Mouse (Mus musculus): ENCODE results near the gene Nop2. TPM values are rescaled to one million over a fixed set of nuclear protein-coding genes. Genes with fewer than 3 reads are reported as not detected.

The Nop2 gene
- polyA plus RNA-seq, 1 experiment from 2014 or later = 56.6 TPM

DNA sequence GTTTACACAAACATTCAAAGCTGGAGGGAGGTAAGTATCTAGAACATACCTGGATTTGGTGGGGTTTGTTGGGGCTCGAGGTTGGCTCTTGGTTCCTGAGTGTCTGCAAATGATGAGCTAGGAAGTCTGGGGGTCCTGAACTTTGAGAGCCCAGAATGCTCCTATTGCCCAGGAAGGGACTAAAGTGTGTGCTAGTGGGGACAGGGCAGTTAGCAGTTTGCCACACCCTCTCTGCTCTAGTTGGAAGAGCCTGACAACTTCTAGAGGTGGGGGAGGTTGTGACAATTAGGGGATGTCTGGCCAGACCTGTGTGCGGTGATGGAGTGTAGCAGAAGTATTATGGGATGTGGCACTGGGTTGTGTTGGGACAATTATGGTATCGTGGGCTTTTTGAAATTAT is 36.9 kb upstream of the Nop2 start:
- ATAC-seq (ENCODE audit: insufficient read depth, low FRiP score) = no peak
- 48% methylated on average over 3 of the region's 3 CpGs for WGBS
- no peak overlapping the region for H3K4me3 ChIP-seq (replicated peaks; ENCODE audit: low read length)
- no peaks in the 10 kb centered on the region for H3K27me3 ChIP-seq (ENCODE audit: control insufficient read depth, insufficient read depth, low read length)
- no peak overlapping the region for H3K4me2 ChIP-seq (ENCODE audit: low read depth, low read length)
- peaks cover 40% of the 10 kb centered on the region for H3K4me1 ChIP-seq (ENCODE audit: control insufficient read depth, insufficient read depth, low read length)
- no peaks in the 10 kb centered on the region for H3K9me3 ChIP-seq (replicated peaks; ENCODE audit: control insufficient read depth, low read length)
- H3K9ac ChIP-seq (ENCODE audit: low read length) = no peak overlapping the region
- peak overlapping the region; percentile 98 for H3K27ac ChIP-seq (ENCODE audit: low read length)
- H3K36me3 ChIP-seq (ENCODE audit: control insufficient read depth, insufficient read depth, low read length) = no peaks in the 10 kb centered on the region

- ATAC-seq (ENCODE audit: insufficient read depth, low FRiP score) = peak; percentile 83
- peak within 1 kb of the TSS; percentile 96 for H3K4me3 ChIP-seq (replicated peaks; ENCODE audit: low read length)
- peak within 1 kb of the TSS; percentile 96 for H3K4me2 ChIP-seq (ENCODE audit: low read depth, low read length)
- peak within 1 kb of the TSS; percentile 95 for H3K9ac ChIP-seq (ENCODE audit: low read length)
- H3K4me1 ChIP-seq (ENCODE audit: control insufficient read depth, insufficient read depth, low read length) = peaks cover 36% of the 10 kb centered on the region
- no peaks in the 10 kb centered on the region for H3K9me3 ChIP-seq (replicated peaks; ENCODE audit: control insufficient read depth, low read length)
- WGBS = 1% methylated on average over 43 of the region's 45 CpGs
- peak within 1 kb of the TSS; percentile 98 for H3K27ac ChIP-seq (ENCODE audit: low read length)
- H3K36me3 ChIP-seq (ENCODE audit: control insufficient read depth, insufficient read depth, low read length) = peaks cover 7% of the 10 kb centered on the region; the same call in 1 of the 2 replicates
- no peaks in the 10 kb centered on the region for H3K27me3 ChIP-seq (ENCODE audit: control insufficient read depth, insufficient read depth, low read length)
These were observed 36.1 kb upstream of the Nop2 start, which contains the start of gene Chd4 for GRCm38 (mm10) chr6:125095391-125096278. TSS of gene Chd4 (plus strand) at chr6:125095981.

- ATAC-seq (ENCODE audit: insufficient read depth, low FRiP score) = no peak
- H3K4me3 ChIP-seq (replicated peaks; ENCODE audit: low read length) = peak overlapping the region; percentile 96
- H3K4me1 ChIP-seq (ENCODE audit: control insufficient read depth, insufficient read depth, low read length) = peaks cover 34% of the 10 kb centered on the region
- H3K27ac ChIP-seq (ENCODE audit: low read length) = peak overlapping the region; percentile 98
- H3K4me2 ChIP-seq (ENCODE audit: low read depth, low read length) = peak overlapping the region; percentile 96
- no peaks in the 10 kb centered on the region for H3K9me3 ChIP-seq (replicated peaks; ENCODE audit: control insufficient read depth, low read length)
- peak overlapping the region; percentile 95 for H3K9ac ChIP-seq (ENCODE audit: low read length)
- under 1% methylated on average over 17 of the region's 32 CpGs for WGBS
- no peaks in the 10 kb centered on the region for H3K27me3 ChIP-seq (ENCODE audit: control insufficient read depth, insufficient read depth, low read length)
- H3K36me3 ChIP-seq (ENCODE audit: control insufficient read depth, insufficient read depth, low read length) = peaks cover 12% of the 10 kb centered on the region; the same call in 1 of the 2 replicates
These were observed 35.5 kb upstream of the Nop2 start for GRCm38 (mm10) chr6:125096279-125096596.

DNA sequence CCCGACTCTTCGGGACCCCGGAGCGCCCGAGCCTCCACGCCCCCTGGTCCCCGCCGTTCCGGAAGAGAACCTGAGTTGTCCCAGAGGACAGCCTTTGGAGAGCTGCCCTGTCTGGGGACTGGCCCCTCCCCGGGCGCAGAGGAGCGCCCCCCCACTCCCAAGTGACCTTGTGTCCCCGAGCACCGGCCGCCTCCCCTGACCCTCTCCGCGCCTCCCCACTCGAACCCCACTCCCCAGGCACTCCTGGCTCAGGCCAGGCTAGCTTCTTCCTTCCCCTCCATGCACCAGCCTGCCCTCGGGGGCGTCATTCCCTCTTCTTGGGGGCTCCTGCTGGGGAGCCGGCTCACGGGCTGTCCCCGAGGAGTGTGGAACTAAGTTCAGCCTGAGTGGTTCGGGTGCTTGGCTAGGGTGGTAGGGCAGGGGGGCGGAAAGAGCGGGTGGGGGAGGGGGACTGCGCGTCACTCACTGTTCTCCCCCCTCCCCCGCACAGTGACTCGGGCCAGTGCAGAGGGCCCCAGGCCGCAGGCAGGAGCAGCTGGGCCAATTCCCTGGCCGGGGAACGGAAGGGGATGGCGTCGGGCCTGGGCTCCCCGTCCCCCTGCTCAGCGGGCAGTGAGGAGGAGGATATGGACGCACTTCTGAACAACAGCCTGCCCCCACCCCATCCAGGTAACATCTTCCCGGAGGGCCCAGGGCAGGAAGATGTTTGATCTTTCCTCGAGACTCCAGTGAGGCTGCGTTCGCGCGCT is 34.9 kb upstream of the Nop2 start:
- Histone ChIP-seq H3K9ac (ENCODE audit: low read length) (peak overlapping the region; percentile 95), H3K4me1 (ENCODE audit: control insufficient read depth, insufficient read depth, low read length) (peaks cover 34% of the 10 kb centered on the region)
- WGBS = under 1% methylated on average over 43 of the region's 44 CpGs

DNA sequence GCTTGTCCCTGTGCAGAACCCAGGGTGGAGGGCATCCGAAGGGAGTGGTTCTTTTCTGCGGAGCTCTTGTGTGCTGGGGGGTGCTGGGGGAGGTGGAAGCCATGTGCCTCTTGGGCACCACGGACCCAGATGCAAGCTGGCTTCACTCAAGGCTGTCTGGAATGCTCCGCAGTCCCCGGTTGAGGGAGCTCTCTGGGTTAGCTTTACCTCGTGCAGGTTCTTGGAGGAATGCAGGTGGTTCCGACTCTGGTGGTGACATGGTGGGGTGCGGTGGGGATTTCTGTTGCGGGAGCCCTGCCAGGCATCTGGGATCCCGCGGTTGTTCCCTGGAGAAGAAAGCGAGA is 34.4 kb upstream of the Nop2 start:
- no peaks in the 10 kb centered on the region for H3K27me3 ChIP-seq (ENCODE audit: control insufficient read depth, insufficient read depth, low read length)
- 1% methylated on average over 12 of the region's 12 CpGs for WGBS
- H3K27ac ChIP-seq (ENCODE audit: low read length) = peak overlapping the region; percentile 98
- peak overlapping the region; percentile 95 for H3K9ac ChIP-seq (ENCODE audit: low read length)
- H3K36me3 ChIP-seq (ENCODE audit: control insufficient read depth, insufficient read depth, low read length) = peaks cover 22% of the 10 kb centered on the region
- ATAC-seq (ENCODE audit: insufficient read depth, low FRiP score) = peak; percentile 8; the same call in 1 of the 2 replicates
- H3K4me1 ChIP-seq (ENCODE audit: control insufficient read depth, insufficient read depth, low read length) = peaks cover 34% of the 10 kb centered on the region
- no peaks in the 10 kb centered on the region for H3K9me3 ChIP-seq (replicated peaks; ENCODE audit: control insufficient read depth, low read length)
- peak overlapping the region; percentile 96 for H3K4me2 ChIP-seq (ENCODE audit: low read depth, low read length)
- peak overlapping the region; percentile 96 for H3K4me3 ChIP-seq (replicated peaks; ENCODE audit: low read length)

More for the DNA sequence above, 34.9 kb upstream of the Nop2 start:
- Histone ChIP-seq H3K27ac (ENCODE audit: low read length) (peak overlapping the region; percentile 98), H3K36me3 (ENCODE audit: control insufficient read depth, insufficient read depth, low read length) (peaks cover 17% of the 10 kb centered on the region; the same call in 1 of the 2 replicates), H3K27me3 (ENCODE audit: control insufficient read depth, insufficient read depth, low read length) (no peaks in the 10 kb centered on the region), H3K9me3 (replicated peaks; ENCODE audit: control insufficient read depth, low read length) (no peaks in the 10 kb centered on the region), H3K4me3 (replicated peaks; ENCODE audit: low read length) (peak overlapping the region; percentile 96), H3K4me2 (ENCODE audit: low read depth, low read length) (peak overlapping the region; percentile 96)
- peak; percentile 65 for ATAC-seq (ENCODE audit: insufficient read depth, low FRiP score)

- Histone ChIP-seq H3K36me3 (ENCODE audit: control insufficient read depth, insufficient read depth, low read length) (peaks cover 29% of the 10 kb centered on the region), H3K27ac (ENCODE audit: low read length) (no peak overlapping the region)
These were observed 33.8 kb upstream of the Nop2 start for GRCm38 (mm10) chr6:125097951-125098350.

GRCm38 (mm10) chr6:125098513-125098912 is 33.2 kb upstream of the Nop2 start:
- Histone ChIP-seq H3K4me1 (ENCODE audit: control insufficient read depth, insufficient read depth, low read length) (peaks cover 34% of the 10 kb centered on the region), H3K27me3 (ENCODE audit: control insufficient read depth, insufficient read depth, low read length) (no peaks in the 10 kb centered on the region), H3K36me3 (ENCODE audit: control insufficient read depth, insufficient read depth, low read length) (peaks cover 29% of the 10 kb centered on the region), H3K27ac (ENCODE audit: low read length) (no peak overlapping the region), H3K4me3 (replicated peaks; ENCODE audit: low read length) (peak overlapping the region; percentile 96), H3K4me2 (ENCODE audit: low read depth, low read length) (peak overlapping the region; percentile 96), H3K9me3 (replicated peaks; ENCODE audit: control insufficient read depth, low read length) (no peaks in the 10 kb centered on the region), H3K9ac (ENCODE audit: low read length) (peak overlapping the region; percentile 95)
- ATAC-seq (ENCODE audit: insufficient read depth, low FRiP score) = no peak
- whole genome bisulfite sequencing = 50% methylated on average over 3 of the region's 3 CpGs

More at GRCm38 (mm10) chr6:125097951-125098350, 33.8 kb upstream of the Nop2 start:
- no peaks in the 10 kb centered on the region for H3K9me3 ChIP-seq (replicated peaks; ENCODE audit: control insufficient read depth, low read length)
- peaks cover 34% of the 10 kb centered on the region for H3K4me1 ChIP-seq (ENCODE audit: control insufficient read depth, insufficient read depth, low read length)
- no peaks in the 10 kb centered on the region for H3K27me3 ChIP-seq (ENCODE audit: control insufficient read depth, insufficient read depth, low read length)
- 45% methylated on average over 8 of the region's 8 CpGs for WGBS
- ATAC-seq (ENCODE audit: insufficient read depth, low FRiP score) = no peak
- H3K4me3 ChIP-seq (replicated peaks; ENCODE audit: low read length) = peak overlapping the region; percentile 96
- peak overlapping the region; percentile 95 for H3K9ac ChIP-seq (ENCODE audit: low read length)
- peak overlapping the region; percentile 96 for H3K4me2 ChIP-seq (ENCODE audit: low read depth, low read length)

- Histone ChIP-seq H3K9ac (ENCODE audit: low read length) (peak overlapping the region; percentile 95), H3K4me2 (ENCODE audit: low read depth, low read length) (peak overlapping the region; percentile 96), H3K36me3 (ENCODE audit: control insufficient read depth, insufficient read depth, low read length) (peaks cover 31% of the 10 kb centered on the region), H3K27me3 (ENCODE audit: control insufficient read depth, insufficient read depth, low read length) (no peaks in the 10 kb centered on the region), H3K27ac (ENCODE audit: low read length) (peak overlapping the region; percentile 14; the same call in 1 of the 2 replicates), H3K4me3 (replicated peaks; ENCODE audit: low read length) (peak overlapping the region; percentile 96), H3K4me1 (ENCODE audit: control insufficient read depth, insufficient read depth, low read length) (peaks cover 34% of the 10 kb centered on the region), H3K9me3 (replicated peaks; ENCODE audit: control insufficient read depth, low read length) (no peaks in the 10 kb centered on the region)
- WGBS = 38% methylated on average over 5 of the region's 5 CpGs
- ATAC-seq (ENCODE audit: insufficient read depth, low FRiP score) = no peak
These were observed 32.2 kb upstream of the Nop2 start for GRCm38 (mm10) chr6:125099421-125099971.

Data from stomach, embryonic 16.5 days (tissue).